Mouse (Mus musculus) cerebellum, adult 18-20 months (tissue): Measurements from ENCODE around the gene Pik3cd.

ENCODE experiments used
- DNase-seq, 2 experiments: peaks; one replicate each; pipeline ENCODE4 v3.0.0; 2021

The Pik3cd gene

GRCm38 (mm10) chr4:149684841-149685623, 17.3 kb downstream of the Pik3cd start:
- DNase-seq = no peak

GRCm38 (mm10) chr4:149683875-149684274, 18.5 kb downstream of the Pik3cd start:
- DNase-seq = no peak

GRCm38 (mm10) chr4:149679056-149679770, 23.2 kb downstream of the Pik3cd start:
- DNase-seq = no peak

- no peak for DNase-seq
These were observed 24.4 kb downstream of the Pik3cd start for GRCm38 (mm10) chr4:149678006-149678405.

GRCm38 (mm10) chr4:149675378-149676261, 26.8 kb downstream of the Pik3cd start:
- peak; percentile 87 to 92 for DNase-seq

GRCm38 (mm10) chr4:149674814-149675377, 27.5 kb downstream of the Pik3cd start:
- DNase-seq = no peak

GRCm38 (mm10) chr4:149672747-149673146, 29.6 kb downstream of the Pik3cd start:
- DNase-seq = no peak

GRCm38 (mm10) chr4:149671175-149671574, 31.2 kb downstream of the Pik3cd start:
- DNase-seq = no peak

- DNase-seq = no peak
These were observed 36.7 kb downstream of the Pik3cd start for GRCm38 (mm10) chr4:149665692-149666090.

GRCm38 (mm10) chr4:149665016-149665691, 37.2 kb downstream of the Pik3cd start:
- no peak for DNase-seq

- no peak for DNase-seq
These were observed 38.4 kb downstream of the Pik3cd start for GRCm38 (mm10) chr4:149663849-149664503.

- DNase-seq = no peak
These were observed 40.3 kb downstream of the Pik3cd start for GRCm38 (mm10) chr4:149661967-149662589.

- DNase-seq = no peak
These were observed 41.8 kb downstream of the Pik3cd start for GRCm38 (mm10) chr4:149660598-149660997.

GRCm38 (mm10) chr4:149659495-149660116, 42.8 kb downstream of the Pik3cd start:
- no peak for DNase-seq

- no peak for DNase-seq
These were observed 44.4 kb downstream of the Pik3cd start for GRCm38 (mm10) chr4:149657858-149658416.

- DNase-seq = peak; percentile 52 to 57
These were observed 48.1 kb downstream of the Pik3cd start for GRCm38 (mm10) chr4:149654232-149654631.

- peak; percentile 78 to 81 for DNase-seq
These were observed 51.7 kb downstream of the Pik3cd start for GRCm38 (mm10) chr4:149650493-149651193.

GRCm38 (mm10) chr4:149648031-149648805, 54.2 kb downstream of the Pik3cd start:
- DNase-seq = no peak

GRCm38 (mm10) chr4:149645761-149646160, 56.6 kb downstream of the Pik3cd start:
- DNase-seq = no peak
